Mouse (Mus musculus) neural tube, embryonic 12.5 days (tissue): ENCODE measurements at regions not wholly inside any gene's neighbourhood (a gene's known extent, or its start where the extent isn't known, plus 50 kb on each side); places are given as distances from the start of the nearest gene placed in this dataset.

Experiments
- ATAC-seq: fragments of 200-750 bp; cut with Nextera tagmentation; 2 replicates; pipeline ENCODE4 v1.8.0; 2017; ENCODE audit warnings: low read depth, mild to moderate bottlenecking, moderate TSS enrichment, moderate library complexity; ENCODE audit not compliant: low FRiP score
- H3K27ac ChIP-seq: fragments of 300-500 bp; sonication (generic); 2 replicates; pipeline ENCODE4 v1.5.1; 2016
- H3K27me3 ChIP-seq: fragments of 300-500 bp; sonication (generic); replicated peaks from 2 replicates; pipeline ENCODE4 v1.6.1; 2016; ENCODE audit warnings: mild to moderate bottlenecking
- H3K36me3 ChIP-seq: fragments of 300-500 bp; sonication (generic); 2 replicates; pipeline ENCODE4 v1.6.1; 2016; ENCODE audit warnings: mild to moderate bottlenecking
- H3K4me1 ChIP-seq: fragments of 300-500 bp; sonication (generic); 2 replicates; pipeline ENCODE4 v1.6.1; 2016
- H3K4me2 ChIP-seq: fragments of 300-500 bp; sonication (generic); replicated peaks from 2 replicates; pipeline ENCODE4 v1.6.1; 2016; ENCODE audit warnings: mild to moderate bottlenecking
- H3K4me3 ChIP-seq: fragments of 300-500 bp; sonication (generic); 2 replicates; pipeline ENCODE4 v1.5.1; 2016
- H3K9ac ChIP-seq: fragments of 300-500 bp; sonication (generic); 2 replicates; pipeline ENCODE4 v1.6.1; 2016; ENCODE audit warnings: mild to moderate bottlenecking
- H3K9me3 ChIP-seq: fragments of 300-500 bp; sonication (generic); 2 replicates; pipeline ENCODE4 v1.6.1; 2016; ENCODE audit warnings: mild to moderate bottlenecking
- WGBS: fragments of 180-500 bp; shearing (Covaris S2); methylation state at CpG from one replicate; pipeline ENCODE4 v1.1.7; 2016; 5-methylcytosine and 5-hydroxymethylcytosine counted together

DNA sequence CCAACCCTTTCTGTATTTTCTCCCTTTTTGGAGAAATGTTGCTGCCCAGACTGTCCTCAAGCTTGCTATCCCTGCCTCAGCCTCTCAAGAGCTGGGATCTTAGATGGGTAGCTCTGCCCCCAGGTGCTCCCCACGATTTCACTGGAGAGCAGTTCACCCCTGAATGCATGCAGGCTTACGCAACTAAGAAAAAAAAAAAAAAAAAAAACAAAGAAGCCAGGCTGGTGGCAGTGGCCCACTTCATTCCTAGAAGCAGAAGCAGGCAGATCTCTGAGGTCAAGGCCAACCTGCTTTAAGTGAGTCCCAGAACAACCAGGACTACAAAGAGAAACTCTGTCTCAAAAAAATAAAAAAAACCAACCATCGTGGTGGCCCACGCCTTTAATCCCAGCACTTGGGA lies 51.2 kb upstream of the Fbxo11 start:
- H3K4me2 ChIP-seq = no peak overlapping the region
- H3K9me3 ChIP-seq = no peaks in the 10 kb centered on the region
- no peak overlapping the region for H3K4me3 ChIP-seq
- 92% methylated on average over 4 of the region's 4 CpGs for WGBS
- no peaks in the 10 kb centered on the region for H3K36me3 ChIP-seq
- H3K27ac ChIP-seq = no peak overlapping the region
- ATAC-seq = no peak
- H3K4me1 ChIP-seq = no peaks in the 10 kb centered on the region
- no peak overlapping the region for H3K9ac ChIP-seq
- H3K27me3 ChIP-seq = no peaks in the 10 kb centered on the region

DNA sequence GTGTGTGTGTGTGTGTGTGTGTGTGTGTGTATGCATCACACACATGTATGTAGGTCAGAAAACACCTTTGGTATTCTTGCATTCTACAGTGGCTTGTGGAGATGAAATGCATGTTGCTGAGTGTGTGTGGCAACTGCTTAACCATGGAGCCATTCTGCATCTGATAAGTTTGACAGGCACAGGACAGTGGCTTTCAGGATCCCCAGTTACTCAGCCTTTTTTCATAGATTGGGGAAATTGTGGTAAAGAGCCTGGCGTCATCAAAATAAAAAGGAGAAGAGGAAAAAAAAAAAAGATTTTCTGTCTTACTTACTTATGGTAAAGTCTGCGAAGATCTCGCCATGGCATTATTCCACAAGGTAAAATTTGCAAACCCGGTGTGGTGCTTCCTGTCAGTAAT lies 53.6 kb upstream of the Fbxo11 start:
- 94% methylated on average over 4 of the region's 4 CpGs for WGBS
- no peak for ATAC-seq

DNA sequence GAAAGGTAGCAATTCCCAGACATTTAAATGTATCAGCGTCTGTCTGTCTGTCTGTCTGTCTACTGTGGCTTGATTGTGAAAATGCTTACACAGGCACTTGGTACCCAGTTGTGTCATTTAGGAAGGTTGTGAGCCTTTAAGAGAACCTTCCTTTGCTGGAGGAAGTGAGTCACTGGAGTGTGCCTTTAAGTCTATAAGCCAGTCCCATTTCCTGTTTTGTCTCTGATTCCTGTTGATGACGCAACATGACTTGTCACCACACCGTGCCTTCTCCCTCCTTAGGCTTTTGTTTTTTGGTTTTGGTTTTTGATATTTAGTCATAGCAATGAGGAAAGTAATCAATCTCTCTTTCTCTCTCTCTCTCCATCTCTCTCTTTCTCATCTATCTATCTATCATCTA lies 58.6 kb upstream of the Fbxo11 start:
- H3K4me1 ChIP-seq = no peaks in the 10 kb centered on the region
- no peaks in the 10 kb centered on the region for H3K9me3 ChIP-seq
- no peak overlapping the region for H3K4me2 ChIP-seq
- no peak overlapping the region for H3K27ac ChIP-seq
- no peak overlapping the region for H3K4me3 ChIP-seq
- ATAC-seq = no peak
- H3K9ac ChIP-seq = no peak overlapping the region
- no peaks in the 10 kb centered on the region for H3K36me3 ChIP-seq
- WGBS = 96% methylated on average over 3 of the region's 3 CpGs
- no peaks in the 10 kb centered on the region for H3K27me3 ChIP-seq

More for the DNA sequence above, 53.6 kb upstream of the Fbxo11 start:
- no peak overlapping the region for H3K9ac ChIP-seq
- no peaks in the 10 kb centered on the region for H3K27me3 ChIP-seq
- H3K36me3 ChIP-seq = no peaks in the 10 kb centered on the region
- no peaks in the 10 kb centered on the region for H3K9me3 ChIP-seq
- H3K4me2 ChIP-seq = no peak overlapping the region
- H3K4me1 ChIP-seq = no peaks in the 10 kb centered on the region
- H3K27ac ChIP-seq = no peak overlapping the region
- H3K4me3 ChIP-seq = no peak overlapping the region

DNA sequence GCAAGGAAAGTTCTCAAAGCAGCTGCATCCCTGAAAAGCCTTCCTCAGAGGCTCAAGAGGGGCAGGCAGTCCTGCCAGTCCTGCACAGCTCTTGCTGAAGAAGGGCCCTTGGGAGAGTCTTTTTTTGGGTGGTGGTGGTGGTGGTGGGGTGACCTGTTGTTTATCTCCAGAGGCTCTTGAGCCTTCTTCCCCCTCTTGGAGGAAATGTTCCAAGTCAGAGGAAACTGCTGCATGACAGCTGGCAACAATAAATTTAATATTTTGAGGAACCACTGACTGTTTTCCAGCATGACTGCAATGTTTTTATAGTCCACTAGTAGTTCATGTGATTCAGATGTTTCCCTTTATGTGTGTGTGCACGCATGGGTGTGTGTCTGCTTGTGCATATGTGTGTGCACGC lies 62.0 kb upstream of the Fbxo11 start:
- H3K9me3 ChIP-seq = no peaks in the 10 kb centered on the region
- 90% methylated on average over 2 of the region's 2 CpGs for WGBS
- no peaks in the 10 kb centered on the region for H3K4me1 ChIP-seq
- no peak overlapping the region for H3K27ac ChIP-seq
- H3K27me3 ChIP-seq = no peaks in the 10 kb centered on the region
- H3K4me3 ChIP-seq = no peak overlapping the region
- no peaks in the 10 kb centered on the region for H3K36me3 ChIP-seq
- H3K9ac ChIP-seq = no peak overlapping the region
- H3K4me2 ChIP-seq = no peak overlapping the region
- no peak for ATAC-seq

DNA sequence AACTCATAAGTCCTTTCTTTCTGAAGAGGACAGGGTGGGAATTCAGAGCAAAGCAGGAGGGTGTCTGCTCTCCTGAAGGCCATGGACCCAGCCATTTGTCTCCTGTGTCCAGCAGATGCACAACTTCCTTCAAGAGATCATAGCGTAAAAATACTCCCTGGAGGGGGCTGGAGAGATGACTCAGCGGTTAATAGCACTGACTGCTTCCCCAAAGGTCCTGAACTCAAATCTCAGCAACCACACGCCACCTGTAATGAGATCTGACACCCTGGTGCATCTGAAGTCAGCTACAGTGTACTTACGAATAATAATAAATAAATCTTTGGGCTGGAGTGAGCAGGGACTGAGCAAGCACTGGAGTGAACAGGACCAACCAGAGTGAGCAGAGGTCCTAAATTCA lies 66.2 kb upstream of the Fbxo11 start:
- Histone ChIP-seq H3K27ac (no peak overlapping the region), H3K27me3 (no peaks in the 10 kb centered on the region), H3K4me3 (no peak overlapping the region), H3K4me1 (no peaks in the 10 kb centered on the region), H3K9me3 (no peaks in the 10 kb centered on the region), H3K9ac (no peak overlapping the region), H3K36me3 (no peaks in the 10 kb centered on the region), H3K4me2 (no peak overlapping the region)
- 78% methylated on average over 4 of the region's 4 CpGs for WGBS
- no peak for ATAC-seq

DNA sequence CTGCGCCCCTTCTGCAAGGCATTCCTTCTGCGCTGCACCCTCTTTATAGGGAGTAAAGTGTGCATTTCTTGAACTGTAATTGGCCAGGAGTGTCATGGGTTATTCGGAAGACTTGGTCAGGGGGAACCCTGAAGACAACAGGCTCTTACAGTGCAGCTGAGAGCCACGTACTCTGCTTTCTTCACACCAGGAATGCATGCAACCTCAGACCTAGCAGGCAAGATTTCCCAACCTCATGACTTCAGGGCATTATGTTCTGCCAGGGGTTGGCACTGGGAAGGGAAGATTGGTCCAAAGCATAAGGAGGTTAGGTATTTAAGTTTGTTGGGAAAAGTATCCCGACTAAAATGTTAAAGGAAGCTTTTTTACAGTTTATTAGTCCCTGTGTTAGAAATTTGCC lies 66.9 kb upstream of the Fbxo11 start:
- H3K27me3 ChIP-seq = no peaks in the 10 kb centered on the region
- no peaks in the 10 kb centered on the region for H3K9me3 ChIP-seq
- WGBS = 90% methylated on average over 5 of the region's 5 CpGs
- ATAC-seq = no peak
- H3K9ac ChIP-seq = no peak overlapping the region
- H3K36me3 ChIP-seq = no peaks in the 10 kb centered on the region
- H3K4me2 ChIP-seq = no peak overlapping the region
- no peak overlapping the region for H3K27ac ChIP-seq
- no peaks in the 10 kb centered on the region for H3K4me1 ChIP-seq
- no peak overlapping the region for H3K4me3 ChIP-seq

DNA sequence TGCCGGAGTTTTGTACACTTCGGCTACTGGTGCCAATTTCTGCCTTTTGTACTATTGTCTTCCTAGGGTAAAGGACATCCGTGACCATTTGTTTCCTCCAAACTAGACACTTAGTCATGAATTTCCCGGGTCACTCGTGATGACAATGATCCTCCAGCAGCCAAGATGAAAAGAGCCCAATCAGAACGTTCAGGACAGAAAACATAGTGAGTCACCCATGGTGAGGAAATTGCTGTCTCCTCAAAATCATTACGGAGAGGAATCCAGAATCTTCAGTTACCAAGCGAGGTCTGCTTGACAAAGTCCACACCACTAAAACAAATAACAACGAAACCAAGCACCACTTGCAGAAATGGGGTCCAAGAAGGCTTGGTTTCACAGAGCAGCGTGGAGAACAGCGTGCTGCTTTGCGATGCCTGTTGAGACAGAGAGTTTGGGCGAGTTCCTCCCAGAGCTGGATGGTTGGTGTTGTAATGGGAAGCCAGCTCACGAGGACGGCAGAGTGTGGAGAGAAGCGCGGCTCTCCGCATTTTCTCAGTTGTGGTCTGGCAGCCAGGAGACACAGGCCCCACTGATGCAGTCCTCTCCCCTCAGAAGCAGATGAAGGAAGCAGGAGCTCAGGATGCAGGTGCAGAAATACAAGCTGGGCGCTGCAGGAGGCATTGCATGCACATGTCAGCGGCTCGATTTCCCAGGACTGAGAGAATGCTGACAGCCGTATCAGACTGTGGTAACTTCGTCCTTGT lies 67.7 kb upstream of the Fbxo11 start:
- no peaks in the 10 kb centered on the region for H3K36me3 ChIP-seq
- H3K27ac ChIP-seq = no peak overlapping the region
- H3K4me1 ChIP-seq = no peaks in the 10 kb centered on the region
- WGBS = 72% methylated on average over 23 of the region's 23 CpGs
- no peak overlapping the region for H3K9ac ChIP-seq
- H3K9me3 ChIP-seq = no peaks in the 10 kb centered on the region
- ATAC-seq = no peak
- no peak overlapping the region for H3K4me3 ChIP-seq
- H3K4me2 ChIP-seq = no peak overlapping the region
- no peaks in the 10 kb centered on the region for H3K27me3 ChIP-seq

DNA sequence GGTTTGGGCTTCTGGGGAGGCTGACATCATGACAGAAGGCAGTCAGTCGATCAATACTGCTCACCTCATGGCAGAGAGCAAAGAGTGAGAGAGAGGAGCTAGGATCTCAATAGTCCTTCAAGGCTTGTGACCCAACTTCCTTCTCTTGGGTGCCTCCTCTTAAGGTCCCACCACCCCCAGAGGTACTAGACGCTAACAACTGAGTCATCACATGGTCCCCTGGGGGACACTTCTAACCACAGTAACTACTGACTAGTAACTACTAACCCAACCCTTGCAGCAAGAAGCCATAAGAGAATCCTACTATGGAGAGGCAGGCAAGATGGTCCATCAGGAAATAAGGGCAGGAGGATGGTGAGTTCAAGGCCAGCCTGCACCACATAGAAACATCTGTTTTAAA lies 69.5 kb upstream of the Fbxo11 start:
- 90% methylated on average over 2 of the region's 2 CpGs for WGBS
- Histone ChIP-seq H3K4me2 (no peak overlapping the region), H3K9ac (no peak overlapping the region), H3K4me3 (no peak overlapping the region), H3K9me3 (no peaks in the 10 kb centered on the region), H3K27ac (no peak overlapping the region), H3K27me3 (no peaks in the 10 kb centered on the region), H3K36me3 (no peaks in the 10 kb centered on the region), H3K4me1 (no peaks in the 10 kb centered on the region)
- ATAC-seq = no peak

DNA sequence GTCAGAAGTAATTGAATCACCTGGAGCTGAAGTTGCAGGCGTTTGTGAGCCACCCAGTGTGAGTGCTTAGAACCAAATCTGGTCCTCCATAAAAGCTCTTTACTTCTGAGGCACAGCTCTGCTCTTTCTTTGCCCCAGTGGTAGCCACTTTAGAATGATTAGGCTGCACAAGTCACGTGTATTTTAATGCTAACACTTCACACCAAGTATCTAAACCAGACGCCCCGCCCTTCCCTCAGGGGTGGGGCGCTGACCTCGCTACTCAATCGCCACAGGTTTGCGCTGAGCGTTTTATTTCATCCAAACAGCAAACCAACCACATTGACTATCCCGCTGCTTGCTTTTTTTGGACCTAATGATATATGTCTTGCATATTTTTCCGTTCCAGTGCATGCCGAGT lies 76.4 kb upstream of the Fbxo11 start:
- 46% methylated on average over 12 of the region's 12 CpGs for WGBS
- H3K4me2 ChIP-seq = no peak overlapping the region
- ATAC-seq = no peak

DNA sequence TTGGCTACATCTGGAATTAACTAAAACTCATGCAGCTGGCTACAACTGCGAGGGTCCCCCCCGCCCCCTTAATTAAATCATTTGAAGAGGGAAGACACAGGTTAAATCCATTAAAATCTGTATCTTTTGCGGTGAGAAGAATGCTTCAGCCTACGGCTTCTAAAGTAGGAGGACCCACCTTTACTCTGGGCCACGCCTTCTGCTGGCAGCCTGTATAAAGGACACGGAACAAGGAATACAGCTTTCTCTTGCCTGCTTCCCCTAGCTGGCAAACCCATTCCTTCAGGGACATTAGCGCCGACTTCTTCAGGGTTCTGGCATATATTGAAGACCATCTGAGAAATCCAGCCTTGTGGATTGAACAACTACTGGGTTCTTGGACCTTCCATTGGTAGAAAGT lies 76.9 kb upstream of the Fbxo11 start:
- ATAC-seq = no peak
- H3K4me1 ChIP-seq = no peaks in the 10 kb centered on the region
- H3K4me2 ChIP-seq = no peak overlapping the region
- no peaks in the 10 kb centered on the region for H3K27me3 ChIP-seq
- WGBS = 50% methylated on average over 8 of the region's 8 CpGs
- no peak overlapping the region for H3K27ac ChIP-seq
- H3K36me3 ChIP-seq = no peaks in the 10 kb centered on the region
- no peaks in the 10 kb centered on the region for H3K9me3 ChIP-seq
- no peak overlapping the region for H3K4me3 ChIP-seq
- no peak overlapping the region for H3K9ac ChIP-seq

More for the DNA sequence above, 76.4 kb upstream of the Fbxo11 start:
- no peaks in the 10 kb centered on the region for H3K27me3 ChIP-seq
- no peak overlapping the region for H3K27ac ChIP-seq
- no peaks in the 10 kb centered on the region for H3K36me3 ChIP-seq
- H3K9me3 ChIP-seq = no peaks in the 10 kb centered on the region
- H3K9ac ChIP-seq = no peak overlapping the region
- no peak overlapping the region for H3K4me3 ChIP-seq
- no peaks in the 10 kb centered on the region for H3K4me1 ChIP-seq

DNA sequence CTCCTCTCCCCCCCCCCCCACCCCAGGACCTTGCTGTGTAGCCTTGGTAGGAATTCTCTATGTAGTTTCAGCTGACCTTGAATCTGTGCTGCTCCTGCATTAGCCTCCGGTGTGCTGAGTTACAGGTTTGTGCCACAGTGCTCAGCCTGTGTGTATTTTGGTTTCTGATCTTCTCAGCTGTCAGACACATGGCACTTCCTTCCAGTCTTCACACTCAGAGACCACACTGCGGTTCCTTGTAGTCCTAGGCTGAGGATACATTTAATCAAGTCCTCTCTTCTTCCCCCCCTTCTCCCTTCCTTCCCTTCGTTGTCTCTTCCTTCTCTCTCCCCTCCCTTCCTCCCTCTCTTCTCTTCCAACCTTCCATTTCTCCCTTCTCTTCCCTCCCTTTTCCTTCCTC lies 77.7 kb upstream of the Fbxo11 start:
- no peak overlapping the region for H3K4me3 ChIP-seq
- ATAC-seq = no peak
- 83% methylated on average over 3 of the region's 3 CpGs for WGBS
- no peaks in the 10 kb centered on the region for H3K9me3 ChIP-seq
- no peaks in the 10 kb centered on the region for H3K27me3 ChIP-seq
- no peak overlapping the region for H3K27ac ChIP-seq
- no peaks in the 10 kb centered on the region for H3K4me1 ChIP-seq
- no peaks in the 10 kb centered on the region for H3K36me3 ChIP-seq
- no peak overlapping the region for H3K4me2 ChIP-seq
- no peak overlapping the region for H3K9ac ChIP-seq

DNA sequence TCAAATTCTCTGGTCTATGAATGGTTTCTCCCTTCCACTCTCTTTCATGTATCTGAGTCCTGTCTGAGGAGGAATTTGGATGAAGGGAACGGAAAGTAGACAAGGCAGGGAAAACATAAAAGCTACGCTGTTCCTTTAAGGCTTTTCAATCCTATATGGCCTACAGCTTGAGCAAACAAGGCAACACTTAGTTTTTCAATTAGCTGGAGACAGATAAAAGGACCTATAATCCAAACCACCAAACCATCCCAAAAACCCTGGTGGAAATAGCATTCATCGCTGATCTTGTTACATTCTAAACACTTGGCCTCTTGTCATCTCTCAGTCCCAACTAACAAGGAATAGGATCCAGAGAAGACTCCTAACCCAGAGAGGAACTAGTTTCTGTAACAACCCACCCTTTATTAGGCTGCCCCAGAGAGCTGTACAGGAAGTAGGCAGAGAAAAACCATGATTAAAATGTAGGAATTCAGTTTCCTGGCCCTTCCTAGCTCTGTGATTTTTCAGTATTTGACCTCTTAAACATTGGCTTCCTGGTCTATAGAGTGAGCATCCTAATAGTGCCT lies 78.4 kb upstream of the Fbxo11 start:
- H3K4me3 ChIP-seq = no peak overlapping the region
- no peak overlapping the region for H3K4me2 ChIP-seq
- H3K9ac ChIP-seq = no peak overlapping the region
- ATAC-seq = no peak
- H3K36me3 ChIP-seq = no peaks in the 10 kb centered on the region
- H3K27me3 ChIP-seq = no peaks in the 10 kb centered on the region
- no peaks in the 10 kb centered on the region for H3K4me1 ChIP-seq
- no peaks in the 10 kb centered on the region for H3K9me3 ChIP-seq
- 88% methylated on average over 3 of the region's 3 CpGs for WGBS
- no peak overlapping the region for H3K27ac ChIP-seq

DNA sequence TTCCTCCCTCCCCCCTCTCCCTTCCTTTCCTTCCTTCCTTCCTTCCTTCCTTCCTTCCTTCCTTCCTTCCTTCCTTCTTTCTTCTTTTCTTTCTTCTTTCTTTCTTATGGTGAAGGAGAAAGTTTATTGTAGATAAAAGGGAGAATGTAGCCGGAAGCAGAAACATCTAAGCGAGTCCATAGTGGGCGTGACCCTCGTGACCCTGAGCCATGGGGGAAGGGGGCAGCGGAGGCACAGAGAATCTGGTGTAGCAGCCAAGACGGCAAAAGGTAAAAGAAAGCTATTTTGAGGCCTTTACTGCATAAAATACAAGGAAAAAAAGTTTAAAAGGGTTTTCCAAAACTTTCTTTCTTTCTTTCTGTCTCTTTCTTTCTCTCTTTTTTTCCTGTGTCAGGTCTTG lies 93.5 kb upstream of the Fbxo11 start:
- WGBS = 24% methylated on average over 6 of the region's 6 CpGs
- Histone ChIP-seq H3K9ac (no peak overlapping the region), H3K27ac (no peak overlapping the region), H3K4me1 (peaks cover 8% of the 10 kb centered on the region; the same call in 1 of the 2 replicates), H3K9me3 (no peaks in the 10 kb centered on the region), H3K27me3 (no peaks in the 10 kb centered on the region), H3K36me3 (no peaks in the 10 kb centered on the region), H3K4me2 (no peak overlapping the region), H3K4me3 (no peak overlapping the region)
- ATAC-seq = no peak
